Mouse (Mus musculus): ENCODE data around the gene Rpl19. TPM values are rescaled to one million over a fixed set of nuclear protein-coding genes. Genes with fewer than 3 reads are reported as not detected.

Gene Rpl19
- polyA plus RNA-seq, 1 experiment from 2014 or later = 767 TPM

DNA sequence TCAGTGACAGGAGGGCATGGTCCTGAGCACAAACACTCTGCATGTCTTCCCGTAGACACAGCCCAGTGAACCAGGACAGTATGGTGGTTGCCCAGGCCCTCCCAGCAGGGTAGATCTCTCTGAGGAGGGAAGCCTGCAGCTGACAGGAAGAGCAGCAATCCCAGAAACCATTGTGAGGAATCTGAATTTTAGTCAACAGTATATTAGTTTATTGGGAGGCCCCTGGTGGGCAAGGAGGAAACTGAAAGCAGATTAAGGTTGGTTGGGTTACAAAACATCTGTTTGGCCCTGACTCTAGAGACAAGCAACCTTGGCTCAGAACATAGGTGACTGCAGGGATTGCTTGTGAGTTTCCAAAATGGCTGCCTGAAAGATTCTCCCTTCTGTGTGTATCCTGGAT, 42.5 kb upstream of the Rpl19 start:
- Histone ChIP-seq H3K36me3 (ENCODE audit: control insufficient read depth, insufficient read depth, low read length) (no peaks in the 10 kb centered on the region), H3K4me1 (ENCODE audit: control insufficient read depth in 2 of 2, insufficient read depth in 2 of 2, low read length in 2 of 2) (peaks cover 0 to 9% of the 10 kb centered on the region in 2 experiments; a peak in 1 of 4 replicates), H3K27ac (replicated peaks in 1 of 2; ENCODE audit: control insufficient read depth in 1 of 2, insufficient read depth in 1 of 2, low read depth in 2 of 2, low read length in 2 of 2) (no peak overlapping the region), H3K27me3 (ENCODE audit: control insufficient read depth, insufficient read depth, low read length) (peaks cover 35% of the 10 kb centered on the region), H3K4me2 (ENCODE audit: low read length) (no peak overlapping the region), H3K4me3 (ENCODE audit: control insufficient read depth in 1 of 2, insufficient read depth in 1 of 2, low read depth in 1 of 2, low read length in 2 of 2) (no peak overlapping the region), H3K9me3 (ENCODE audit: control insufficient read depth, low read length) (no peaks in the 10 kb centered on the region), H3K9ac (ENCODE audit: low read length) (no peak overlapping the region)
- no peak for ATAC-seq (ENCODE audit: insufficient number of reproducible peaks, insufficient read depth, low FRiP score, low read depth)
- WGBS = 78% methylated on average over 1 of the region's 1 CpGs

DNA sequence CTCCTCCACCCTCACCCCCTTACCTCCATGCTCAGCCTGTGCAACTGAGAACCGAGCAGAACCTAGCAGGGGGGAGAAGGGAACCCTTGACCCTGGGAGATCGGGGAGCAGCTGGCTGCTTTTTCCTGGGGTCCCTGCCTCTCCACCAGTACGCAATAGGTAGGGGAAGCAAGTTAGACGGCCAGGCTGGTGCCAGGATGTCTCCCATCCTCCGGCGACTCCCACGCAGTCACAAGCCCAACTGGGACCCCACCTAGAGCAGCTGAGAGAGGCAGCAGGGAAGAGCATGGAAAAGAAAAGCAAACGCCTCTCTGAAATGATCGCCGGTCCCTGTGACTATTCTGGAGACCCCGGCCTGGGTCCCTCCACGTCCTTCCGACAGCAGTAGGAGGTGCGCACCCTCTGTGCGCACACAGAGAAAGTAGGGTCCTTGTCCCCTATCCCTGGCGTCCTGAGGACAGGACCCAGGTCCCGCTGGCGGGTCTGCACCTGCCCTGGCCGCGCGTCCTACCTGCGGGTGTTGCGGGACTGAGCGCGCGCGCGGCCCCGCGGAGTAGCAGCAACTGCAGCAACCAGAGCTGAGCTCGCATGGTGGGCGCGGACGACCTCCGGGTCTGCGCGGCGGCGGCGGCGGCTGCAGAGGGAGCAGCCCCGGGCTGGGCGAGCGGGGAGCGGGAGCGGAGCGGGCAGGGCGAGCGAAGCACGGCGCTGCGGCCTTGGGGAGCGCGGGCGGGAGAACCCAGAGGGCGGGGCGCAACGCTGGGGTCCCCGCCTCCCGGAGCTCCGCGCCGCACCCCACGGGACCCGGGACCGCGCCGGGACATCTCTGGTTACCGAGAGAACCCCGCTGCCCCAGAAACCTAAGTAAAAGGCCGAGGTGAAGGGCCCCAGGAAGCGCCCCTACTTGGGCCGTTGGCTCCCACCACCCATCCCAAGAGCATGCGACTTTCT, 40.5 kb upstream of the Rpl19 start, which contains the start of gene Plxdc1:
Plxdc1 (minus strand) TSS at position 718 of the 951 bp plus-strand sequence.
- Histone ChIP-seq H3K9ac (ENCODE audit: low read length) (peak within 1 kb of the TSS; percentile 57), H3K9me3 (ENCODE audit: control insufficient read depth, low read length) (no peaks in the 10 kb centered on the region), H3K4me3 (ENCODE audit: control insufficient read depth in 1 of 2, insufficient read depth in 1 of 2, low read depth in 1 of 2, low read length in 2 of 2) (peak within 1 kb of the TSS; percentile 42 to 95), H3K4me1 (ENCODE audit: control insufficient read depth in 2 of 2, insufficient read depth in 2 of 2, low read length in 2 of 2) (peaks cover 9 to 22% of the 10 kb centered on the region in 2 experiments; a peak in 3 of 4 replicates), H3K36me3 (ENCODE audit: control insufficient read depth, insufficient read depth, low read length) (no peaks in the 10 kb centered on the region), H3K4me2 (ENCODE audit: low read length) (peak within 1 kb of the TSS; percentile 92), H3K27ac (replicated peaks in 1 of 2; ENCODE audit: control insufficient read depth in 1 of 2, insufficient read depth in 1 of 2, low read depth in 2 of 2, low read length in 2 of 2) (no peak within 1 kb of the TSS), H3K27me3 (ENCODE audit: control insufficient read depth, insufficient read depth, low read length) (peaks cover 35% of the 10 kb centered on the region)
- no peak for ATAC-seq (ENCODE audit: insufficient number of reproducible peaks, insufficient read depth, low FRiP score, low read depth)
- WGBS = 3% methylated on average over 63 of the region's 74 CpGs

DNA sequence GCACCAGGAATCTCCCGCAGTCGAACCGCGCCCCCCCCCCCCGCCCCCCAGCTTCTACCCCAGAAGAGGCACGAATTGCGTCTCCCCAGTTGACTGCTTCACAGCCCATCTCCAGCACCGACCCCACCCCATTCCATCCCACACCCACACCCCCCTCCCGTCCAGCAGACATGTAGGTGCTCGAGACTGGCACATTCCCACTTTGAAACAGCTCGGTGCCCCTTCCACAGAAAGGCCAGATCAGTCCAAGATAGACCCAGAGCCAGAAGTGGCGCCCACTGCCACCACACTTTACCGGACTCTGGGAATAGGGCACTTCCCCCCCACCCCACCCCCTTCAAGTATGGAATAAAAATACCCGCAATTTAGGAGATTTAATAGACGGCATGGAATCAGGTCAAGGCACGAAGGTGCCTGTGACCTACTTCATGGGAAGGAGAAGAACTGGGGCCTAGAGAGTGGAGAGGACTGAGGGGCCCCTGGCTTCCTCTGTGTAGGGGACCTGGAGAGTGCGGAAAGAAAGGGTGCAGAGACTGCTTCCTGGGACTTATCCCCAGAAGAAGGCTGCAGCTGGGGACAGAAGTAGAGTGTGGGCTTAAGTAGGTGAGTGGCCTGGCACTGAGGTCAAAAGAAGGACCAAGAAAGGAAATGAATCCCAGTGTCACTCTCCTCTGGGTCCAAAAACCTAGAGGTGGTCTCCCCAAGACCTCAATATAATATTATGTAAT, 39.6 kb upstream of the Rpl19 start:
- peak overlapping the region; percentile 42 to 95 for H3K4me3 ChIP-seq (ENCODE audit: control insufficient read depth in 1 of 2, insufficient read depth in 1 of 2, low read depth in 1 of 2, low read length in 2 of 2)
- H3K4me2 ChIP-seq (ENCODE audit: low read length) = peak overlapping the region; percentile 92
- ATAC-seq (ENCODE audit: insufficient number of reproducible peaks, insufficient read depth, low FRiP score, low read depth) = no peak
- H3K27me3 ChIP-seq (ENCODE audit: control insufficient read depth, insufficient read depth, low read length) = peaks cover 26% of the 10 kb centered on the region
- no peaks in the 10 kb centered on the region for H3K36me3 ChIP-seq (ENCODE audit: control insufficient read depth, insufficient read depth, low read length)
- H3K9ac ChIP-seq (ENCODE audit: low read length) = peak overlapping the region; percentile 57; the same call in 1 of the 2 replicates
- H3K27ac ChIP-seq (replicated peaks in 1 of 2; ENCODE audit: control insufficient read depth in 1 of 2, insufficient read depth in 1 of 2, low read depth in 2 of 2, low read length in 2 of 2) = no peak overlapping the region
- no peaks in the 10 kb centered on the region for H3K9me3 ChIP-seq (ENCODE audit: control insufficient read depth, low read length)
- WGBS = 23% methylated on average over 14 of the region's 17 CpGs
- H3K4me1 ChIP-seq (ENCODE audit: control insufficient read depth in 2 of 2, insufficient read depth in 2 of 2, low read length in 2 of 2) = peaks cover 9 to 22% of the 10 kb centered on the region in 2 experiments; a peak in 3 of 4 replicates

DNA sequence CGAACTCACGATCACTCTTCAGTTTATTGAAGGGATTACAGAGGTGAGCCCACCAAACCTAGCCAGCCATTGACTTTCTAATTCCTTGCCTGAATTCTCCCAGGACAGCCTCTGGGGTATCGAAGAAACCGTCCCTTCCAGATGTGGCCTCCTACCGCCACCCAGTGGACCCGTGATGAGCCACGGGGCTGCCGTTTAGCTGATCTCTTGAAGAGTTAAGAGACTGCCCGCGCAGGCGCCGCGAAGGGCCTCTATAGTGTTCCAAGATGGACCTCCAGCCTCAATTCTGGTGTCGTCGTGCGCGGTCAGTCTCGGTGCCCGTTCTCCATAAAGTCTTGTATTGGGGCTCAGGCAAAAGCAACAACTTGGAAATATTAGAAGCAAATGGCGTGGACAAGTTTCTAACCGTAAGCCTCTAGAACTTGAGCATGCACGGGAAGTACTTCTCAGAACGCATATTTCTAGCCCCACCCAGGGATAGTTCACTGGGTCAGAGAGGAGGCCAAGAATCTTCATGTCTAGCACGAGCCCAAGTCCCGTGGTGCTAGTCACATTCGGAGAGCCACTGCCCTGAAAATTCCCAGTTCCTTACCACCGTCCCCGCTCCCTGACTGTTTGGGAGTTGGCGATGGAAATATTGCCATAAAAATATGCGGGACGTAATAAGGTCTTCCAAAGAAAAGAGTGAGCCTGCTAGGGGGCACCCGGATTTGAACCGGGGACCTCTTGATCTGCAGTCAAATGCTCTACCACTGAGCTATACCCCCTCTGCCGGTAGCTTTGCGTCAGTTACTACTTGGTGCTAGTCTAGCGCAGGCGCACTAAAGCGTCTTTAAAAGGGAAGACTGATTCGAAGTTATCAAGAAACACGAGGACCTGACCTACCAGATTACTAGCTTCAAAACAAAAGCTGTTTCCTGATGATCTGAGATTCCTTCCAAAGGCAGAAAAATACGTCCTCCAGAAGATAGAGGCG, 38.7 kb upstream of the Rpl19 start:
- H3K4me1 ChIP-seq (ENCODE audit: control insufficient read depth in 2 of 2, insufficient read depth in 2 of 2, low read length in 2 of 2) = peaks cover 9 to 22% of the 10 kb centered on the region in 2 experiments; a peak in 3 of 4 replicates
- WGBS = under 1% methylated on average over 42 of the region's 42 CpGs
- H3K27me3 ChIP-seq (ENCODE audit: control insufficient read depth, insufficient read depth, low read length) = peaks cover 26% of the 10 kb centered on the region
- H3K36me3 ChIP-seq (ENCODE audit: control insufficient read depth, insufficient read depth, low read length) = no peaks in the 10 kb centered on the region
- no peaks in the 10 kb centered on the region for H3K9me3 ChIP-seq (ENCODE audit: control insufficient read depth, low read length)
- H3K27ac ChIP-seq (replicated peaks in 1 of 2; ENCODE audit: control insufficient read depth in 1 of 2, insufficient read depth in 1 of 2, low read depth in 2 of 2, low read length in 2 of 2) = peak overlapping the region; percentile 77 to 88
- peak overlapping the region; percentile 89 for H3K9ac ChIP-seq (ENCODE audit: low read length)
- H3K4me3 ChIP-seq (ENCODE audit: control insufficient read depth in 1 of 2, insufficient read depth in 1 of 2, low read depth in 1 of 2, low read length in 2 of 2) = peak overlapping the region; percentile 95 to 99
- peak overlapping the region; percentile 92 for H3K4me2 ChIP-seq (ENCODE audit: low read length)
- peak; percentile 67 for ATAC-seq (ENCODE audit: insufficient number of reproducible peaks, insufficient read depth, low FRiP score, low read depth)

DNA sequence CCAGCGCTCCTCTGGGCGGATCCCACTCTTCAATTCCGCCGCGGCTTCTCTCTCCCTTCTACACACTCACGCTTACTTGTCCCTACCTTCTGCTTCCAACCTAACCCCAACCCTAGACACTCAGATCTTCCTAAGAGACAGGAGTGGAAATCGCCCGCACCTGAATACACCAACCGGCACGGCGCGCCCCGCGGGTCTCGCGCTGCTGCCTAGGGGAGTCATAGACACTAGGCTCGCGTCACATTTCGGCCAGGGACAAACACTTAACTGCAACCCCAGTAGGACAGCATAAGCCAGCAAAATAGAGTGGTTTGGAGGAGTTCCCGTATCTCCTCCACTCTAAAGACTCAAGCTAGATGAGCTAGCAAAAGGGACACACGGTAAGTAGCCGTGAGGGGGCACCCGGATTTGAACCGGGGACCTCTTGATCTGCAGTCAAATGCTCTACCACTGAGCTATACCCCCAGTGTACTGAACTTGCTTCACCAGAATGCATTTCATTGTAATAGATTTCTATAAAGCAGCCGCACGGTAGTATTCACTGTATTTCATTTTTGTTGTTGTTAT, 37.9 kb upstream of the Rpl19 start:
- Histone ChIP-seq H3K36me3 (ENCODE audit: control insufficient read depth, insufficient read depth, low read length) (no peaks in the 10 kb centered on the region), H3K9me3 (ENCODE audit: control insufficient read depth, low read length) (no peaks in the 10 kb centered on the region), H3K4me1 (ENCODE audit: control insufficient read depth in 2 of 2, insufficient read depth in 2 of 2, low read length in 2 of 2) (peaks cover 9 to 22% of the 10 kb centered on the region in 2 experiments; a peak in 3 of 4 replicates), H3K4me3 (ENCODE audit: control insufficient read depth in 1 of 2, insufficient read depth in 1 of 2, low read depth in 1 of 2, low read length in 2 of 2) (peak overlapping the region; percentile 95 to 99), H3K9ac (ENCODE audit: low read length) (peak overlapping the region; percentile 89), H3K4me2 (ENCODE audit: low read length) (peak overlapping the region; percentile 92), H3K27me3 (ENCODE audit: control insufficient read depth, insufficient read depth, low read length) (peaks cover 26% of the 10 kb centered on the region), H3K27ac (replicated peaks in 1 of 2; ENCODE audit: control insufficient read depth in 1 of 2, insufficient read depth in 1 of 2, low read depth in 2 of 2, low read length in 2 of 2) (peak overlapping the region; percentile 77 to 88)
- under 1% methylated on average over 26 of the region's 26 CpGs for WGBS
- ATAC-seq (ENCODE audit: insufficient number of reproducible peaks, insufficient read depth, low FRiP score, low read depth) = peak; percentile 79

DNA sequence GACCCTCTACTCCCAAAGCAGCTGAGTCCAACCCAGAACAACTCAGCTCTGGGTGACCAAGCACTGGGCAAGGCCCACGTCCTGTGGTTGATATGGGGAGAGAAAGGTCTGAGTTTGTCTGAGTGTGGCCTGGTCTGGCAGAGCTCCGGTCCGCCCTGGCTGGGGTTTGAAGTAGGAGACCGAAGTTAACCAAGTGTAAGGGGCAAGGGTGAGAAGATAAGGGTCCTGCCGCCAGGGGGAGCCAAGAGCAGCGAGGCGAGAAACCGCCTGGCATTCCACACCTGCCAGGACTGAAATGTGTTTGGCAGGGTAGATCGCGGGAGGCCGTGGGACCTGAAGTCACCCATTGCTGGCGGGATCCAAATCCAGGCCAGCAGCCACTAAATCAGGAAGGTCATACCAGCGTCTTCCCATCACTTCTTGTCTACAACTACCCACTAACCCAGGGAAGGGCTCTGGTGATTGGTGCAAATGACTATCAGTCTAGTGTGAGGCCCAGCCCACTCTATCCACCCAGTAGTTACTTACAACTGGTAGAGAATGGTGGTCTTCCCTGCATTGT, 31.9 kb upstream of the Rpl19 start:
- 5% methylated on average over 13 of the region's 13 CpGs for WGBS
- H3K9ac ChIP-seq (ENCODE audit: low read length) = peak overlapping the region; percentile 51
- peak; percentile 41; the same call in 1 of the 2 replicates for ATAC-seq (ENCODE audit: insufficient number of reproducible peaks, insufficient read depth, low FRiP score, low read depth)

More for the DNA sequence above, 31.9 kb upstream of the Rpl19 start:
- H3K4me2 ChIP-seq (ENCODE audit: low read length) = peak overlapping the region; percentile 83
- peaks cover 5% of the 10 kb centered on the region; the same call in 1 of the 2 replicates for H3K27me3 ChIP-seq (ENCODE audit: control insufficient read depth, insufficient read depth, low read length)
- H3K27ac ChIP-seq (replicated peaks in 1 of 2; ENCODE audit: control insufficient read depth in 1 of 2, insufficient read depth in 1 of 2, low read depth in 2 of 2, low read length in 2 of 2) = no peak overlapping the region
- no peaks in the 10 kb centered on the region for H3K36me3 ChIP-seq (ENCODE audit: control insufficient read depth, insufficient read depth, low read length)
- peaks cover 14 to 19% of the 10 kb centered on the region in 2 experiments for H3K4me1 ChIP-seq (ENCODE audit: control insufficient read depth in 2 of 2, insufficient read depth in 2 of 2, low read length in 2 of 2)
- no peaks in the 10 kb centered on the region for H3K9me3 ChIP-seq (ENCODE audit: control insufficient read depth, low read length)
- H3K4me3 ChIP-seq (ENCODE audit: control insufficient read depth in 1 of 2, insufficient read depth in 1 of 2, low read depth in 1 of 2, low read length in 2 of 2) = peak overlapping the region; percentile 42 to 50
